ENCODE assay signal across 9 mouse cellular contexts in the genomic region with DNA sequence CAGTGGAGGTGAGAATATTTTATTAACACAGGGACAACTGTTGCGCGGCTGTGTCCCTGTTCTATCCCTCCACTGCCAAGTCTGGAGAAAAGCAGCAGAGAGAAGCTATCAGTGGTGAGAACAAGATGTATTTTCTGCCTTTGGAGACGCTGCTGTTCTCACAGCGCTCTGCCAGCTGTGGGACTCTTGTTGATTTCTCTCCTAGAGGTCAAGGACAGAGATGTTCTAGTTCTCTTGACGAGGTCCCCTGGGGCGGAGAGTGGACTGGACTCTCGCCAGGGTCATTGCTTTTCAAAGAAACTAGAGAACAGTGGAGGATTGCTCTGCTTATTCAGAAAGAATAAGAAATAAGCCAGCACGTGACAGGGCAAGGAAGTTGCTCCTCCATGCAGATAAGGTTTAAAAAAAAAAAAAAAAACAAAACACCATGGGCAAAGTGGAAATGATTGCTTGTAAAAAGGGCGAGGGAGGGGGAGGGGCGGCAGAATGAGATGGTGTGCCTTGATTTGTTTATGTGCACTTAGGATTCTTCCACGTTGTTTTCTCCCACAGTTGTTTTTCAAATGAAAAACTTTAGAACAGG. TPM values are rescaled to one million over a fixed set of nuclear protein-coding genes. Genes with fewer than 3 reads are reported as not detected.
A peak's percentile ranks its signal among the peaks of the same experiment; 100 is the strongest.
DNase-seq lines count a peak whose midpoint lies in the region; ATAC-seq and TF ChIP-seq lines count a peak whose summit lies in the region.
"Had no signal": no experiment of that assay in that cellular context is flagged by ENCODE, and none has a peak within 500 bp of the region (broad histone marks: within the 10 kb centered on the region; RNA-seq: fewer than 3 reads in every experiment).

No protein-coding gene starts in this region.

- intact Hi-C loops in heart, adult 2 months (cut with DNase I): no loop called here

- H3K9ac ChIP-seq in hindbrain, embryonic 15.5 days: no peak overlapping the region
- no peak overlapping the region for H3K9ac ChIP-seq in hindbrain, embryonic 12.5 days
- H3K9ac ChIP-seq in heart, adult 2 months (ENCODE audit: low read depth, low read length): no peak overlapping the region
- H3K9ac ChIP-seq in kidney, embryonic 14.5 days (ENCODE audit: low read depth, low read length): no peak overlapping the region
- H3K9ac ChIP-seq in forebrain, embryonic 14.5 days (ENCODE audit: low read length): no peak overlapping the region
- H3K9ac ChIP-seq: neural tube, embryonic 13.5 days had no signal

- H3K27ac ChIP-seq in hindbrain, embryonic 15.5 days (replicated peaks): no peak overlapping the region
- no peak overlapping the region for H3K27ac ChIP-seq in hindbrain, embryonic 12.5 days
- peak overlapping the region; percentile 79 for H3K27ac ChIP-seq in heart, adult 2 months
- peak overlapping the region; percentile 47; the same call in 1 of the 2 replicates for H3K27ac ChIP-seq in kidney, embryonic 14.5 days (ENCODE audit: low read depth, low read length)
- no peak overlapping the region for H3K27ac ChIP-seq in forebrain, embryonic 14.5 days (ENCODE audit: low read depth, low read length)
- H3K27ac ChIP-seq: neural tube, embryonic 13.5 days had no signal

- no peak for ATAC-seq in hindbrain, embryonic 15.5 days (ENCODE audit: low FRiP score, low read depth)
- no peak for ATAC-seq in hindbrain, embryonic 12.5 days (ENCODE audit: low FRiP score)
- ATAC-seq in kidney, embryonic 14.5 days (ENCODE audit: low FRiP score, low TSS enrichment): no peak
- 0 out of 2 replicates have a peak, but pooled peaks have one; percentile 30 for ATAC-seq in megakaryocyte-erythroid progenitor cell, adult 5-6 weeks (replicated peaks; ENCODE audit: low FRiP score, low TSS enrichment, poor library complexity, severe bottlenecking)
- no peak for ATAC-seq in forebrain, embryonic 14.5 days

- H3K4me3 ChIP-seq in hindbrain, embryonic 15.5 days: no peak overlapping the region
- no peak overlapping the region for H3K4me3 ChIP-seq in hindbrain, embryonic 12.5 days
- H3K4me3 ChIP-seq in heart, adult 2 months: peak overlapping the region; percentile 3; the same call in 1 of the 2 replicates
- no peak overlapping the region for H3K4me3 ChIP-seq in kidney, embryonic 14.5 days (ENCODE audit: low read length)
- H3K4me3 ChIP-seq in forebrain, embryonic 14.5 days (ENCODE audit: low read depth, low read length): no peak overlapping the region
- H3K4me3 ChIP-seq: neural tube, embryonic 13.5 days had no signal

- TF ChIP-seq EP300 in heart, adult 2 months (IDR thresholded peaks at IDR 0.05; ENCODE audit: insufficient read depth, low read depth, low read length): peak; percentile 73

- no peak for TF ChIP-seq POLR2A in heart, adult 2 months (IDR thresholded peaks at IDR 0.05; ENCODE audit: insufficient read depth, low read depth, low read length)

- peak; percentile 23; the same call in 1 of the 2 replicates for TF ChIP-seq CTCF in heart, adult 2 months (IDR thresholded peaks at IDR 0.05)

- no peaks in the 10 kb centered on the region for H3K36me3 ChIP-seq in hindbrain, embryonic 15.5 days
- no peaks in the 10 kb centered on the region for H3K36me3 ChIP-seq in hindbrain, embryonic 12.5 days
- H3K36me3 ChIP-seq in heart, adult 2 months (ENCODE audit: control insufficient read depth, insufficient read depth, low read length): no peaks in the 10 kb centered on the region; the same call in 1 of the 2 replicates
- no peaks in the 10 kb centered on the region for H3K36me3 ChIP-seq in kidney, embryonic 14.5 days (ENCODE audit: control insufficient read depth, insufficient read depth, low read length)
- H3K36me3 ChIP-seq in forebrain, embryonic 14.5 days (ENCODE audit: control insufficient read depth, insufficient read depth, low read length): no peaks in the 10 kb centered on the region
- H3K36me3 ChIP-seq: neural tube, embryonic 13.5 days had no signal

- H3K4me2 ChIP-seq in hindbrain, embryonic 15.5 days: 0 out of 2 replicates have a peak overlapping the region, but pooled peaks have one; percentile 7
- no peak overlapping the region for H3K4me2 ChIP-seq in hindbrain, embryonic 12.5 days (replicated peaks)
- H3K4me2 ChIP-seq in kidney, embryonic 14.5 days (replicated peaks; ENCODE audit: low read depth, low read length): 0 out of 2 replicates have a peak overlapping the region, but pooled peaks have one; percentile 5
- no peak overlapping the region for H3K4me2 ChIP-seq in forebrain, embryonic 14.5 days (ENCODE audit: low read length)
- H3K4me2 ChIP-seq: neural tube, embryonic 13.5 days had no signal

- WGBS in hindbrain, embryonic 15.5 days: 42% methylated on average over 11 of the region's 11 CpGs
- WGBS in hindbrain, embryonic 12.5 days: 49% methylated on average over 11 of the region's 11 CpGs
- WGBS in heart, adult 2 months: 9% methylated on average over 11 of the region's 11 CpGs
- WGBS in kidney, embryonic 14.5 days: 26% methylated on average over 11 of the region's 11 CpGs
- WGBS in forebrain, embryonic 14.5 days: 50% methylated on average over 11 of the region's 11 CpGs

- H3K79me2 ChIP-seq in heart, adult 2 months (replicated peaks; ENCODE audit: control insufficient read depth, insufficient read depth, low read length): no peaks in the 10 kb centered on the region

- no peaks in the 10 kb centered on the region for H3K27me3 ChIP-seq in hindbrain, embryonic 15.5 days
- no peaks in the 10 kb centered on the region for H3K27me3 ChIP-seq in hindbrain, embryonic 12.5 days
- no peaks in the 10 kb centered on the region for H3K27me3 ChIP-seq in heart, adult 2 months (ENCODE audit: control insufficient read depth, insufficient read depth, low read length)
- H3K27me3 ChIP-seq in kidney, embryonic 14.5 days (ENCODE audit: control insufficient read depth, insufficient read depth, low read length): no peaks in the 10 kb centered on the region
- H3K27me3 ChIP-seq in forebrain, embryonic 14.5 days (replicated peaks; ENCODE audit: control insufficient read depth, insufficient read depth, low read length): no peaks in the 10 kb centered on the region
- H3K27me3 ChIP-seq: neural tube, embryonic 13.5 days had no signal

- peaks cover 21% of the 10 kb centered on the region; the same call in 1 of the 2 replicates for H3K4me1 ChIP-seq in hindbrain, embryonic 15.5 days (replicated peaks)
- peaks cover 2% of the 10 kb centered on the region; the same call in 1 of the 2 replicates for H3K4me1 ChIP-seq in hindbrain, embryonic 12.5 days
- H3K4me1 ChIP-seq in heart, adult 2 months (ENCODE audit: control insufficient read depth, insufficient read depth, low read length): peaks cover 2% of the 10 kb centered on the region; the same call in 1 of the 2 replicates
- peaks cover 7% of the 10 kb centered on the region; the same call in 1 of the 2 replicates for H3K4me1 ChIP-seq in kidney, embryonic 14.5 days (ENCODE audit: control insufficient read depth, insufficient read depth, low read length)
- peaks cover 6% of the 10 kb centered on the region; the same call in 1 of the 2 replicates for H3K4me1 ChIP-seq in forebrain, embryonic 14.5 days (ENCODE audit: control insufficient read depth, insufficient read depth, low read length)

- DNase-seq in adrenal gland, adult (ENCODE audit: inconsistent age in 2 of 2, low spot score in 1 of 2): peak; percentile 86 to 94
- DNase-seq in heart, adult 2 months: peak; percentile 82 to 85
- no peak for DNase-seq in forebrain, embryonic 14.5 days (ENCODE audit: low spot score)
- DNase-seq in cerebellum, adult 11-12 months: no peak

- no peaks in the 10 kb centered on the region for H3K9me3 ChIP-seq in hindbrain, embryonic 15.5 days
- no peaks in the 10 kb centered on the region for H3K9me3 ChIP-seq in hindbrain, embryonic 12.5 days (replicated peaks)
- H3K9me3 ChIP-seq in kidney, embryonic 14.5 days (ENCODE audit: control insufficient read depth, low read length): no peaks in the 10 kb centered on the region
- no peaks in the 10 kb centered on the region for H3K9me3 ChIP-seq in forebrain, embryonic 14.5 days (replicated peaks; ENCODE audit: control insufficient read depth, low read length)
- H3K9me3 ChIP-seq: neural tube, embryonic 13.5 days had no signal

RNA-seq across cellular contexts. Expression of a gene that starts 10.5 kb away (rescaled TPM):
- polyA plus RNA-seq in hindbrain, embryonic 15.5 days (2015; fragmentation: Nextera tagmentation; extraction: Ambion mirVana): 22.6 and 23.3 TPM in 2 replicates
- 26.1 and 28.6 TPM in 2 replicates for polyA plus RNA-seq in hindbrain, embryonic 12.5 days (2016; fragmentation: Nextera tagmentation; extraction: Ambion mirVana)
- 100 to 1,000 TPM; 179 to 215 TPM for total RNA-seq in heart, adult 2 months (2021)
- 51.7 and 114 TPM in 2 replicates for polyA plus RNA-seq in heart, adult 2 months (2012; rRNA removed)
- 15.3 and 23.5 TPM in 2 replicates for polyA plus RNA-seq in kidney, embryonic 14.5 days (2014; fragmentation: Nextera tagmentation; extraction: Ambion mirVana)
- total RNA-seq in megakaryocyte-erythroid progenitor cell, adult 5-6 weeks (2014; fragmentation: Nextera tagmentation): 6.4 and 11.3 TPM in 2 replicates
- total RNA-seq in megakaryocyte-erythroid progenitor cell, adult 5-6 weeks (2017): 5.4 and 12.5 TPM in 2 replicates
- polyA plus RNA-seq in forebrain, embryonic 14.5 days (2014; fragmentation: Nextera tagmentation; extraction: Ambion mirVana): 20.6 and 25.8 TPM in 2 replicates

Comparison
In these comparisons a context has a peak if more than half of its experiments do, and no peak if none do; other contexts are left out.
1. H3K4me2 ChIP-seq: peak in hindbrain, embryonic 15.5 days (single experiment) and kidney, embryonic 14.5 days (single experiment); none in hindbrain, embryonic 12.5 days (single experiment) and forebrain, embryonic 14.5 days (single experiment).
2. H3K27ac ChIP-seq: peak in heart, adult 2 months (single experiment) and kidney, embryonic 14.5 days (single experiment); none in hindbrain, embryonic 15.5 days (single experiment), hindbrain, embryonic 12.5 days (single experiment) and forebrain, embryonic 14.5 days (single experiment).
3. DNase-seq: peak in adrenal gland, adult (2 of 2) and heart, adult 2 months (2 of 2); none in forebrain, embryonic 14.5 days (single experiment) and cerebellum, adult 11-12 months (single experiment).